Mouse (Mus musculus): Measurements from ENCODE around the gene Gast.

- TF ChIP-seq CTCF (IDR thresholded peaks at IDR 0.05; ENCODE audit: low read depth, low read length) = no peak
- no peak for TF ChIP-seq POLR2A (IDR thresholded peaks at IDR 0.05; ENCODE audit: insufficient read depth, low read length)
These were observed 52.4 kb downstream of the Gast start for GRCm38 (mm10) chr11:100386586-100386985.

Data from ES-Bruce4 (cell line).